Mouse (Mus musculus) cerebellum, adult 8-10 months (tissue): Measurements from ENCODE around the gene Ppm1n.
A peak's percentile ranks its signal among the peaks of the same experiment; 100 is the strongest.

Source experiments
- DNase-seq: peaks from one replicate; pipeline ENCODE4 v3.0.0; 2022

Gene Ppm1n

DNA sequence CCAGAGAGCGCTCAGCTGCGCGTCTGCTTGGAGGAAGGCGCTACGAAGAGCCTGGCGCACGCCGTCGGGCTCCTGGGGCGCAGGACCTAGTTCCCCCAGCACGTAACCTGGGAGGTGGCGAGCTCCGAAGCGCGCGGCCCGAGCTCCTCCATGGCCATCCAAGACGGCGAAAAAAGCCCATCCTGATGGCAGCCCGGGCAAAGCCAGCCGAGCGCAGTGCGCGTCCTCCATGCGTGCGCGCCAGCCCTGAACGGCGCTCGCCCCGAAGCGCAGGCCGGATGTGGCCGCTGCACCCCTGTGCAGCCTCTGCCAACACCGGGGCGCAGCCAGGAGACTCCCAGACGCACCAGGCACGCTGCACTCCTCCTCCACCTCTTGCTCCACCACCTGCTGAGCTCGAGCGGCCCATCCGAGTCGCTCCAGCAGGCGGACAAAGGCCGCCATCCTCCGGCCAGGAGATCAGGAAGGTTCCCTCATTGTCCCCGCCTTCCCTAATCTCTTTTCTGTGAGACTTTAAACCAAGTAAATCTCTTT is at the start of gene Ppm1n:
TSS of gene Ppm1n (minus strand) at position 484 of the 534 bp plus-strand sequence.
- no peak for DNase-seq

DNA sequence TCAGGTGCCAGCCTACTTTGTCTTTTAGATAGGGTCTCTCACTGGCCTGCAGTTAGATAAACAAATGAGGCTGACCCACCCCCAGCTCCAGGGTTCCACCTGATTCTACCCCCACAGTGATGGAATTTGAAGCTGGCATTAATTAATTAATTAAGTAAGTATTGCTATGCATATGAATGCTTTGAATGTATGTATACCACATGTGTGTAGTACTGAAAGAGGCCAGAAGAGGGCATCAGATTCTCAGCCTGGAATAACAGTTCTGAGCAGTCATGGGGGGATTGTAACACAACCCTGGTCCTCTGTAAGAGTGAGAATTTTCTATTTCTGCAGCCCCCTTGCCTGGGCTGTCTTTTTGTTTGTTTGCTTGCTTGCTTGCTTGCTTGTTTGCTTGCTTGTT is 48.6 kb upstream of the Ppm1n start:
- no peak for DNase-seq

DNA sequence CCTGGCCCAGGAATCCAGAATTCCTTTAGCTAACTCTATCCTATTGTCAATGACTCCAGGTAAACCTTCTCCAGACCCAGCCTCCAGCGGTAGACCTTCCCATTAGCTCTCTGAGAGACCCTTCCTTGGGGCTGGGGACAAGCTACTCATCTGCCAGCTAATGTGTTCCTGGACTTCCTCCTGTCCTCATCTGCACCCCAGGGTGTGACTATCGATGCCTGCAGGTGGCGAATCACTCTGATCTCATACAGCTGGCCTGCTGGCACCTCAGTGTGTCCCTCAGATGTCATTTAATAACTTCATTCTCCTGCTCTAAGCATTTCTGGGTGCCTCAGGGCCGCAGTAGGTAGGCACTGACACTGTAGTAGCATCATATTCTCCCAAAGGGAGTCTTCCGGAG is 47.9 kb upstream of the Ppm1n start:
- no peak for DNase-seq

DNA sequence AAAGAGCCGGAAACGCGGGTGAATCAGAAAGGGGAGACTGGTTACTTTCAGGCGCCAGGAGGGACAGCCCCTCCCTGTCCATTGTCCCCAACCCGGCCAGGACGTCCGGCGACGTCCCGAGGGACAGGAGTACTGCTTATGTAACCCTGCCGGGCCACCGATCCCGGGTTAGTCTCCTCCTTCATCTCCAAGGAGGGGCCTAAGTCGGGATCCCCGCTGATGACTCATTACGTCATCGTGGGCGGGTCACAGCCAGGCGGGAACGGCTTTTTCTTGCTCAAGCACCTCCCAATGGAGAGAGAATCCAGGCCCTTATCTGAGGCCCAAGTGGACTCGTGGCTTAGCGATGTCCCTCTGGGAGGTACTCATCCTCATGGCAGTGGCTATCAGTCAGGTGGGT is 47.3 kb upstream of the Ppm1n start:
- peak; percentile 79 for DNase-seq

DNA sequence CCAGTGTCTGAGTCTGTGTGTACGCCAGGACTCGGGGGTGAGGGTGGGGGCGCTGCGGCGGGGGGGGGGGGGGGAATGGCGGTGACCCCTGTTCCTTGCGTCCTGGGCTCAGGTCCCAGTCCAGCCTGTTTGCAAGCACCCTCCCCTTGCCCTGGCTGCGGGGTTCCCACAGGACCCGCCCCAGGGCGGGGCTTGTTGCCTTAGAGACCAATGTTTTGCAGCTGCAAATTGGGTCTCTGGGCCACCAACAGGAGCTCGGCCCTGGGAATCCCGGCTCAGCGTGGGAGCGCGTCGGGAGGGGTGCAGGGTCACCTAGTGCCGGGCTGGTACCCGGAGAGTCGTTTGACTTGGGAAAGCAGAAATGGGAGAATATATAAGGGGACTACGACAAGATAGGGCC is 46.5 kb upstream of the Ppm1n start:
- DNase-seq, result peak; percentile 56

DNA sequence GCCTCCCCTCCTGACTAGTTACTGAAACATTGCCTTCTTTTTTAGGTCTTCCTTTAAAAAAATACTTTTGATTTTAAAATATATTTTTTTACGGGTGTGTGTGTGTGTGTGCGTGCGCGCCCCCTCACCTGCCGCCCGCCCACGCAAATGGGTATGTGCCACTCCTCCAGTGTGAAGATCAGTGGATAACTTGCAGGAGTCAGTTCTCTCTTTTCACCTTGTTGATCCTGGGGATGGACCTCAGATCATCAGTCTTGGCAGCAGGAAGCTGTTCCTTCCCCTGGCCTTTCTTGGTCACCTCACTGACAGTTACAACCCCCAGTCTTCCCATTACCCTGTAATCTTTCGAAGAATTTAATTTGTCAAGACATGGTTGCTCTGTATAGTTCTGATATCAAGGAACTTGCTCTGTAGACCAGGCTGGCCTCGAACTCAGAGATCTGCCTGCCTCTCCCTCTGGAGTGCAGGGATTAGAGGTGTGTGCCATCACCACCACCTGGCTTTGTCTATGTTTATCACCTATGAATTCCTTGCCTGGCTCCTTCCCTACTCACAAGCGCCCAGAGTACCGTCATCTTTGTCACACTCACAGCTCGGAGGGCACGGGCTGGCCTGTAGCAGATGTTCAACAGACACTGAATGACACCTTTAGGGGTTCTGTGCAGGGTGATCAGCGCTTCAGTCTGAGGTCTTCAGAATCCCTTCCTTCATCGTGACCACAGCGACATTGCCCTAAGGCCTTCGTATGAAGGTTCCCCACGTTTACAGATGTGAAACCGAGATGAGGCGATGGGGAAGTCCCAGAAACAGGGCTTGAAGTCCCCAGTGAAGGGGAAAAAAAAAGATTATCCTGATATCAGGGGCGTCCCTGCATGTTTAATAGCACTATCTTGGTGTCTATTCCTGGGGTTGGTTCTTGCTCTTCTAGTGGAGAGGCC is 45.7 kb upstream of the Ppm1n start:
- no peak for DNase-seq

DNA sequence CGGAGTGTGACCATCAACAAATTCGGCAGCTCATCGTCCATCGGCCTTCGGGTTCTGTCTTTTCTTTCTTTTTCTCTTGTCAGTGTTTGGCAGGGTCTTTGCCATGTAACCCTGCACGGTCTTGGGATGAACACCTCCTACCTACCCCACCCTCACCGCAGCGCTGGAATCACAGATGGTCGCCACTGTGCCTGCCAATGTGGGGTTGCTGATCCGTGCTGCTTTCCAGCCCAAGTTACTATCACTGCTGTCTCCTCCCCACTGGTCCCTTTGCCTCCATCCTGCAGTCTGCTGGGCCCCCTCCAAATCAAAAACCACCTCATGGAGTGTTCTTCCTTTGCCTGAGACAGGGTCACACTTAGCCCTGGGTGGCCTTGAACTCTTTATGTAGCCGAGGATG is 44.4 kb upstream of the Ppm1n start:
- DNase-seq, result no peak

DNA sequence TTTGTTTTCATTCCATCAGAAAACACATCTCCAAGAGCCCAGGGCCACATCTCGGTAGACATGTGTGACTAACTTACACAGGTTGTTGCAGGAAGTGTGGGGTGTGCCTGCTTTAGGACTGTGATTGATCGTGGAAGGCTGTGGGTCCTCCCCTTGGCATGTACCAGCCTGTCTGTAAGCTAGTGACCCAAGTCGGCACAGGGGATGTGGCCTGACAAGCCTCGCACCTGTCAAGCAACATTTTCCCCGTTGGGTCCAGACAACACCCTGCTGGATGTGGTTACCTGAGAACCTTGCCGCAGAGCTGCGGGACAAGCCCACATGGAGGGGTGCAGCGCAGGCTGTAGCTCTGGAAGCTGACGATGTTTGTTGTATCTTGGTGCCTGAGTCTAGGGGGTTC is 42.6 kb upstream of the Ppm1n start:
- no peak for DNase-seq

DNA sequence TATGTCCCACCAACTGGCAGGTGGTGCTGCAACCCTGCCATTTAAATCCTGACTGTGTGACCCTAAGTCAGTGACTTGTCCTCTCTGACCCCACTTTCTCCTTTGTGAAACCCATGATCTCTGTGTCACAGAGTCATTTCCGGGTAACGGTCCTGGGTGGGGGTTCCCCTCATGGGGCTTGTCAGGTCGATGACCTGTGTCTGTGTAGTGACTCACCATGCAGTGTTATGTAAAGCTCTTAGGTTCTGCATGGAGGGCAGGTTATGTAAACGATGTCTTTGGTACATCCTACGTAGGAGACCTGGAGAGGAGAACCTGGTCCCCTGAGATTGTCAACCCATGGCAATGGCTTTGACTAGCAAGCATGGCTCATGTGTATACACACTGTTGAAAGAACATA is 41.6 kb upstream of the Ppm1n start:
- no peak for DNase-seq

DNA sequence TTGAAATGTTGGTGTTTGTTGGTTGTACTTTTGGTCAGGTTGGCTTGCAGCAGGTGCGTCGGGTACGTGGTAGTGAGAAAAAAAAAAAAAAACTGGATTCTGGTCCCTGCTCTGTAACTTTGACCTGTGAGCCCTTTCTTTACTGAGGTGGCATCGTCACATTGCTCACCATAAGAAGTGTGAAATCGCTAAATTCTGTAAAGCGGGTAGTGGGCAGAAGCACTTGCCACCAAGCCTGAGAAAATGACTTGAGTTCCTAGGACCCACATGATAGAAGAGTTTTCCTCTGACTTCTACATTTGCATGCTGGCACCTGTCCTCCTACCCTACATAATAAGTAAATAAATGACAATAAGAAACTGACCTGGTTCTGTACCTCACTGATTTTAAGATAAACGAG is 40.8 kb upstream of the Ppm1n start:
- DNase-seq, result no peak

DNA sequence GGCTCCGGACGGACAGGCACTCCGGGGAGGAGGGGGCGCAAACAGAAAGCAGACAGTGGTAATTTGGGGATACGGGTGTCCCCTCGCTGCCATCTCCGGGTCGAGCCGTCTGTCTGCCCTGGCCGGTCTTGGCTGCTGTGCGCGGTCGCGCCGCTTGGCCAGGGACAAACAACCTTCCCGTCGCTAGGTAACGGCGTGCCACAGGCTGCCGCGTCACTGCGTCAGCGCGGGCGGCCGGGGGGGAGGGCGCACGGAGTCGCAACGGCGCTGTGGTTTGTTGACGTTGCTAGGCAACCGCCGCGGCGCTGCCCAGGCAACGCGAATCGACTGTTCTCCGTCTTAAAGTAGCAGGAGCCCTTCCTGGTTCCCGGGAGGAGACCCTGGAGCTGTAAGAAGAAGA is 40.0 kb upstream of the Ppm1n start:
- peak; percentile 89 for DNase-seq

DNA sequence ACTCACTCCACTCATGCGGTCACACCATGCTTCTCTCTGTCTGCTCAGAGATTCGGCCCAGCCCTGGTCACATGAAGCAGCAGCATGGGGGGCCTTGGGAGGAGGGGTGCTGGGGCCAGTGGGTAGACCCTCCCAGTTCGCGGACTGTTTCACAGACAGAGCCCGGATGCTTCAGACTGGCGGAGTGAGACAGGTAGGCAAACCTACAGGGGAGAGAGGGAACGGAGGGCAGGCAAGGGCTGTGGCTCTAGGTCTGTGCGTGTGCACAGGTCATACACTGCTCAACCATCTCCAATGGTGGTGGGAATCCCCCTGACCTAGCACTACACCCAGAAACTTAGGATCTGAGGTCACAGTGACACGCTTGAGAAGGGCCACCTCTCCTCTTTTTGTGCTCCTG is 39.6 kb upstream of the Ppm1n start:
- no peak for DNase-seq

DNA sequence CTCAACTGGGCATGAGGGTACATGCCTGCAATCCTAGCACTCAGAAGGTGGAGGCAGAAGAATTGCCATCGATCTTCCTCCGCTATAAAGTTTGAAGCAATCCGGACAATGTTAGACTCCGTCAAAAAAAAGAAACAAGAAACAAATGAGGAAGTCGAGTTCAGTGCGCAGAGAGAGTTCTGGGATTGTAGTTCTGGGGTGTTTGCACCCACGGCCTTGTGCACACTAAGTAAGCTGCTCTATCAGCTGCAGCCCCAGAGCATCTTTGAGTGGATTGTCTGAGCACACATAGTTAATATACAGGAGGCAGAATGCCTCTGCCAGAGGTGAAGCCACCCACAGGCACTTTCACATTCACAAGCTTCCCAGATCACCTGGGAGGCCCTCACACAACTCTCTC is 38.8 kb upstream of the Ppm1n start:
- DNase-seq, result no peak

DNA sequence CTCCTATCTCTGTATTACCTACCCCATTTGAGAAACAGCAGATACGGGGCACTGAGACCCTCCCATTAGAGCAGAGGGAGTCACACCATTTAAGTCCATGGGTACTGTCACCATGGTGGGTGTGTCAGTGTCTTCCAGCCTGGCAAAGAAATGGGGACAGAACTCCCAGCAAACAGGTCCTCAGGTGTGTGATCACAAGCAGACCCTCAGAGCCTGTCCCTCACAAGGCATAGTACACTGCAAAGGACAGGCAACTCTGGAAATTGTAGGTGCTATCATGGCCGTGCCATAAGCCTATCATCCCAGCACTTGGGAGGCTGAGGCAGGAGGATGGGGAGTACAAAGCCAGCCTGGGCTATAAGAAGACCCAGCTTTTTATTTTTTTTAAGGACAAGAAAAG is 38.3 kb upstream of the Ppm1n start:
- DNase-seq, result no peak

DNA sequence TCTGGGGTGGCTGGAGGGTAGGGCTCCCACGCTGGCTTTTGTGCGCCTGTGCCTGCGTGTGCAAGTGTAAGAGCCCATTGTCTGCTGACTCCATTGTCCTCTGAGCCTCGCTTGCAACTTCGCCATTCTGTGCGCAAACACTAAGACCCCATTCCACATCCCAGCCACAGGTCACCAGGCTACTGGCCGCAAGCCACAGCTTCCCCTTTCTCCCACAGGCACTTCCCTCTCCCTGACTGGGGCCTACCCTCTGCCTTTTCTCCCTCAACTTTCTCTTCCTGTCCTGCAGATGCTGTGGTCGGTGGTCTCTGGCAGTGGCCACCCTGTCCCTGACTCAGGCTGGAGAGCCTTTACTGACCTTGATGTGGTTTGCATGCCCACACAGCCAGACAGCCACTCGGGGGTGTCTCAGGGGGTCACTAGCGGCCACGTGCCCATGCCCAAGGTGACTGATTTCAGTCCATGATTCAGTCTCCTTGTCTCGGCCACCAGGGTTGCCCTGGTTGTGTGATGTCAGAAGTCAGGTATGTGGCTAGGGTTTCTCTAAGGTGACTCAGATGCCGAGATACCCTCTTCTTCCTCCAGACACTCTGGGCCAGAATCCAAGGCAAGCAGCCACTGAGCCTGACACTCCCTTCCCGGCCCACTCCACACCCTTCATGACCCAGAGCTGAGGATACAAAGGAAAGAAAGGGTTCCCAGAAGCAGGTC is 36.7 kb upstream of the Ppm1n start:
- DNase-seq, result no peak

DNA sequence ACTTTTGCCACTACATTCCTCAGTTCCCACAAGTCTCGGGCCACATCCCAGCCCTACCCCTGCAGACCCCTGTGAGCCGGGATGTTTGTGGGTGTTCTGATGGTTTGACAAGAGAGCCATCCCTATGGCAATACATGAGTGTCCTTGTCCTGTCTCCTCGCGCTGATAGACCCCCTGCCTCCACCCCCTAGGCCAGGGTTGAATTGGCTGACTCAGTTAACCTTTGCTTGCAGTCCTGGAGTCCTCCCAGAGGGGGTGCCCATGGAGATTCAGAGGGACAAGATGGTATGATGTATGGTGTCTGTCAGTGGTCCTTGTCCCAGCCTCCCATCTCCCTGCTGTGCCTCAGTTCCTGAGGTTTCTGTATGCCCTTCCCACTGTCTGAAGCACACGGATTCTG is 34.2 kb upstream of the Ppm1n start:
- no peak for DNase-seq

DNA sequence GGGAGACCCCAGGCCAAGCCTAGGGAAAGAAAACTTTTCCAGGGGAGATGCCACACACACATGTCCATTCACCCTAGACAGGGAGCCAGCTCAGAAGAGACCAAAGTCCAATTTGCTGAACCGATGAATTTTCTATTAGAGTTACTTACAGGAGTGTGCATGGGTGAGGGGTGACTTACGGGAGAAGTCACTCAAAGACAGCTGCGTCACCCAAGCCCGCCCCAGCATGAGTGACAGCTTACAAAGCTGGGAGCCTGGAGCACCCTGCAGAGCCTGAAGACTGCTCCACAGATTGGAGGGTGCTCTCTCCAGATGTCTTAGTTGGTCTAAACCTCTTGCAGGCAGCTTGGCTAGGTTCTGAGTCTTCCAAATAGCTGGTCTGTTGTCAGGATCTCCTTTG is 32.1 kb upstream of the Ppm1n start:
- DNase-seq, result no peak

DNA sequence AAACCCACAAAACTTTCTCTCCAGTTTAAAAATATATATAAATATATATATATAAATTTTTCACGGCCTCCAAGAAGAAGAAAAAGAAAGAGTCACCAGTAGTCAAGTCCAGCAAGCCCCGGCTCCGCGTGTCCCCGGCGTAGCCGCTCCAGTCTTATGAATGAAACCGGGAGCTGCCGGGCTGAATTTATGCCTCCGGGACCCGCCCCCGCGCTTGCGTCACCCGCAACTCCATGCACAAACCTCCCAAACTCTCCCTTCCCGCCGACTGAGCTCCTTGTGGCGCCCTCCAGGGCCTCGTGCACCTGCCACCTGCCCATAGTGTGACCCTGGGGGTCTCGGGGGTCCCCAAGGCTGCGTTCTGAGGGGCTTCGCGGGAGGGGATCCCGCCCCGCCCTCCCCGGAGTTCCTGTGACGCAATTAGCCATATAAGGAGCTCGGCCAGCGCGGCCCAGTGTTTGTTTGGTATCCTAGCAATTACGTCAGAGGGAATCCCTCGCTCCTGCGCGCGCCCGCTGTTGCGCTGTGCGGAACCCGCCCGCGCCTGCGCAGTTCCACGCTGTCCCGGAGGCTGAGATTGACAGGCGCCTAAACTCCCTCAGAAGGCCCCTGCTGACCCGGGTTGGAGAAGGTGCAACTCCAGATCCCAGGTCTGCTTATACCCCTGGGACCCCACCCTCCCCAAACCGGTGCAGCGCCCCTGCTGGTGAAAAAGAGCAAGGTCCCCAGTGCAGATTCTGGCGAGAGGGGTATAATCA is 30.2 kb upstream of the Ppm1n start, which contains the start of gene Fosb:
TSS of gene Fosb (minus strand) at position 168 of the 758 bp plus-strand sequence.
- DNase-seq, result peak; percentile 95

DNA sequence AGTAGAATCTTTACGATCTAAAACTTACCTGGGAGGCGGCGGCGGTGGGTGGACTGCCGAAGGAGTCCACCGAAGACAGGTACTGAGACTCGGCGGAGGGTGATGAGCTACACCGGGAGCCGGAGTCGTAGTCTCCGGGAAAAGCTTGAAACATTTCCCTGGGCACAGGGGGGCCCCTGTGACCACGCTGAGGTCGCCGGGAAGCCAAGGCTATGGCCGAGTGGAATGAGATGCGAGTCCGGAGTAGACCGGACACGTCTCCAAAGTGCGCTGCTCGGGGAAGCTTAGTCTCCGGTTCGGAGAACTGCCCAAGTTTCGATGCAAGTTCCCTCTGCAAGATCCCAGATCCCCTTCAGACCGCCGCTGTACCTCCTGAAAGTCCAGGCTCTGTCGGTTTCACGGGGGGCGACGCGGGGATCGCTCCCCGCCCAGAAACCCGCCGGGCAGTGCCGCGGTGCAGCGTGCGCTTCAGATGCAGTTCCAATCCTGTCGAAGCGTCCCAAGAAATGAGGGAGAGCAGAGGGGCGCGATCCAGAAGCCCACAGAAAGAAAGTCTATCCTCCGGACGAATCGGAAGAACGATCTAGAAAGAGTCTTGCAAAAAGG is 29.5 kb upstream of the Ppm1n start:
- DNase-seq, result no peak

DNA sequence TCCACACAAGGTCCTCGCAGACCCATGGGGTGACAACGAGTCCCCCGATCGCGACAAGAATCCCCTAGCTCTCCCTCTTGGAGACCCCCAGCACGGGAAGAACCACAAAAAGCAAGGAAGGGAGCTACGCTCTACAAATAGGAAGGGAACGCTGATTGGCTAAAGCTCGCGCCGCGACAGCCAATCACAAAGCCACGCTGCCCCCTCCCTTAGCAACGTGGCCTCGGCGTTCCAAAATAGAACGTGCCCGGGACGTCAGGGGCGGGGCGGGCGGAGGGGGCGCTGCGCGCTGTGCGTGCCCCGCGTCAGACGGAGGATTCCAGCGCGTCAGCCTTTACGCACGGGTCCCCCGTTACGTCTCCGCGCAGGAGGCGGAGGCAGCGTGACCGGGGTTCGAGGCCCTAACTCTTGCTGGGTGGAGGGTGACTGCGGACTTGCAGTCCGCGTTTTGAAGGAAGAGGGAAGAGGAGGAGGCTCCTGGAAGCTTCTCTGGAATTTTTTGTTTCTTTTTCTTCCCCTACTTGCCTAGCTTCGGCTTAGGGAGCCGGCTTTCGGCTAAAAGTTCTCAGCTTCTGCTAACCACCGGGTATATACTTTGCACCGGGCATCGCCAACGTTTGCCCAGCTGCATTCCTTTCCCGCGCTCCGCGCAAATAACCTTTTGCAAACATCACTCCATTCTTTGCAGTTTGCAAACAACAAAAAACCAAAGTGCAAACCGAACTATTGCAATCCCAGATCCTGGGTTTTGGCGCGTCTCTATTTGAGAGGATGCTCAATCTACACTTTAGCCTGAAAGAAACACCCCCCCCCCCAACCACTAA is 28.8 kb upstream of the Ppm1n start:
- peak; percentile 96 for DNase-seq

DNA sequence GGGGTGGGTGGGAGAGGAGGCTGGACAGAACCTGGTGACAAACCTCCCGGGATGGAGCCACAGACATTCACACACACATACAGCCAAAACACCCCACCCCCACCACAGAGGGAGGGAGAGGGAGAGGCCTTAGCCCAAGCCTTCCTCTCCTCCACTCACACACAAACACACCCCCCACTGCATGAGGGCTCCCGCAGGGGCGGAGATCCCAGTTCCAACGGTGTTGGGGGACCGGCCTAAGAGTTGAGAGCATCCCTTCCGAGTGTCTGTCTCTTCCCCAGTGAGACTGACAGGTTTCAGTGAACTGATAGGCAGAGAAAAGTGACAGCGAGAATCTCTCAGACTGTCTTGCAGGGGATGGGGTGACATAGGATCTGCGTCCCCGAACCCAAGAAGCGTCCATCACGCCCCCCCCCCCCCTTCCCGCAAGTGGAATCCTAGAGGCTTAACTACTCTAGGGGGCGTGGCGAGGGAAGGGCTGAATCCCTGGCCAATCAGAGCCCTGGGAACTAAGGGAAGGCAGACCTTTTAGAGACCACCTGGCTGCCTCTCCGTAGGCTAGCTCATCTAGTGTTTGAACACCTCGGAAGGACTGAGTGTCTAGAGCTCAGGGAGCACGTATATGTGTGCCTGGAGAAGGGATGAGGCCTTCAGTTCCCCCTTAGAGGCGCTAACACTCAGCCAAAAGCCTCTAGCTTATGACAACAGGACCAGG is 28.0 kb upstream of the Ppm1n start:
- DNase-seq, result peak; percentile 72
